Mouse (Mus musculus): ENCODE data around the gene Srp72. TPM values are rescaled to one million over a fixed set of nuclear protein-coding genes. Genes with fewer than 3 reads are reported as not detected.

Gene Srp72
- 84.6 and 89.7 TPM in 2 replicates for polyA plus RNA-seq (2015; fragmentation: Nextera tagmentation; extraction: Ambion mirVana)

GRCm38 (mm10) chr5:76974554-76975285, at the start of gene Srp72:
Srp72 (plus strand) TSS chr5:76974683.
- WGBS, result under 1% methylated on average over 60 of the region's 60 CpGs
- Histone ChIP-seq H3K4me3 (peak within 1 kb of the TSS; percentile 70), H3K9me3 (no peaks in the 10 kb centered on the region), H3K27me3 (no peaks in the 10 kb centered on the region), H3K4me1 (replicated peaks) (peaks cover 24% of the 10 kb centered on the region), H3K4me2 (peak within 1 kb of the TSS; percentile 94), H3K36me3 (peaks cover 37% of the 10 kb centered on the region), H3K9ac (peak within 1 kb of the TSS; percentile 82), H3K27ac (replicated peaks) (peak within 1 kb of the TSS; percentile 90)
- peak; percentile 94 for ATAC-seq (ENCODE audit: low read depth)

GRCm38 (mm10) chr5:76928124-76928832, 46.2 kb upstream of the Srp72 start:
- Histone ChIP-seq H3K9ac (no peak overlapping the region), H3K27ac (replicated peaks) (no peak overlapping the region), H3K4me3 (no peak overlapping the region), H3K4me1 (replicated peaks) (no peaks in the 10 kb centered on the region), H3K9me3 (0 out of 2 replicates have a peak, but pooled peaks cover 12% of the 10 kb centered on the region), H3K36me3 (peaks cover 28% of the 10 kb centered on the region), H3K4me2 (no peak overlapping the region), H3K27me3 (no peaks in the 10 kb centered on the region)
- 86% methylated on average over 16 of the region's 16 CpGs for WGBS
- ATAC-seq (ENCODE audit: low read depth), result no peak

GRCm38 (mm10) chr5:76929180-76929877, 45.2 kb upstream of the Srp72 start:
- 79% methylated on average over 7 of the region's 7 CpGs for WGBS
- Histone ChIP-seq H3K4me1 (replicated peaks) (no peaks in the 10 kb centered on the region), H3K9me3 (0 out of 2 replicates have a peak, but pooled peaks cover 12% of the 10 kb centered on the region), H3K4me2 (no peak overlapping the region), H3K27ac (replicated peaks) (no peak overlapping the region), H3K9ac (no peak overlapping the region), H3K36me3 (peaks cover 28% of the 10 kb centered on the region), H3K27me3 (no peaks in the 10 kb centered on the region), H3K4me3 (no peak overlapping the region)
- ATAC-seq (ENCODE audit: low read depth), result no peak

GRCm38 (mm10) chr5:76939717-76940116, 34.8 kb upstream of the Srp72 start:
- H3K27ac ChIP-seq (replicated peaks), result no peak overlapping the region
- H3K4me2 ChIP-seq, result no peak overlapping the region
- no peak overlapping the region for H3K9ac ChIP-seq
- H3K4me1 ChIP-seq (replicated peaks), result no peaks in the 10 kb centered on the region
- H3K4me3 ChIP-seq, result no peak overlapping the region
- no peaks in the 10 kb centered on the region for H3K27me3 ChIP-seq
- H3K36me3 ChIP-seq, result peaks cover 15% of the 10 kb centered on the region
- H3K9me3 ChIP-seq, result peaks cover 8% of the 10 kb centered on the region; the same call in 1 of the 2 replicates
- no peak for ATAC-seq (ENCODE audit: low read depth)
- 98% methylated on average over 8 of the region's 8 CpGs for WGBS

- no peak overlapping the region for H3K4me2 ChIP-seq
- no peak overlapping the region for H3K9ac ChIP-seq
- no peak overlapping the region for H3K4me3 ChIP-seq
- 97% methylated on average over 4 of the region's 4 CpGs for WGBS
- H3K27ac ChIP-seq (replicated peaks), result no peak overlapping the region
- no peaks in the 10 kb centered on the region for H3K27me3 ChIP-seq
- ATAC-seq (ENCODE audit: low read depth), result no peak
- H3K4me1 ChIP-seq (replicated peaks), result 0 out of 2 replicates have a peak, but pooled peaks cover 3% of the 10 kb centered on the region
- peaks cover 15% of the 10 kb centered on the region for H3K36me3 ChIP-seq
- H3K9me3 ChIP-seq, result peaks cover 8% of the 10 kb centered on the region; the same call in 1 of the 2 replicates
These were observed 32.5 kb upstream of the Srp72 start for GRCm38 (mm10) chr5:76941975-76942374.

- ATAC-seq (ENCODE audit: low read depth), result no peak
- H3K9ac ChIP-seq, result no peak overlapping the region
- H3K9me3 ChIP-seq, result peaks cover 8% of the 10 kb centered on the region; the same call in 1 of the 2 replicates
- no peak overlapping the region for H3K27ac ChIP-seq (replicated peaks)
- 88% methylated on average over 4 of the region's 4 CpGs for WGBS
- peaks cover 15% of the 10 kb centered on the region for H3K36me3 ChIP-seq
- 0 out of 2 replicates have a peak, but pooled peaks cover 3% of the 10 kb centered on the region for H3K4me1 ChIP-seq (replicated peaks)
- no peak overlapping the region for H3K4me3 ChIP-seq
- no peaks in the 10 kb centered on the region for H3K27me3 ChIP-seq
- no peak overlapping the region for H3K4me2 ChIP-seq
These were observed 32.0 kb upstream of the Srp72 start for GRCm38 (mm10) chr5:76942505-76942904.

- Histone ChIP-seq H3K9ac (no peak overlapping the region), H3K4me3 (no peak overlapping the region), H3K9me3 (no peaks in the 10 kb centered on the region), H3K4me2 (no peak overlapping the region), H3K36me3 (peaks cover 8% of the 10 kb centered on the region; the same call in 1 of the 2 replicates), H3K4me1 (replicated peaks) (peaks cover 12% of the 10 kb centered on the region), H3K27ac (replicated peaks) (no peak overlapping the region), H3K27me3 (no peaks in the 10 kb centered on the region)
- 80% methylated on average over 6 of the region's 6 CpGs for WGBS
- ATAC-seq (ENCODE audit: low read depth), result no peak
These were observed 29.4 kb upstream of the Srp72 start for GRCm38 (mm10) chr5:76944965-76945677.

GRCm38 (mm10) chr5:76945678-76946033, 28.8 kb upstream of the Srp72 start:
- no peak overlapping the region for H3K9ac ChIP-seq
- H3K9me3 ChIP-seq, result no peaks in the 10 kb centered on the region
- H3K4me2 ChIP-seq, result no peak overlapping the region
- no peaks in the 10 kb centered on the region for H3K27me3 ChIP-seq
- no peak for ATAC-seq (ENCODE audit: low read depth)
- H3K36me3 ChIP-seq, result peaks cover 3% of the 10 kb centered on the region; the same call in 1 of the 2 replicates
- 89% methylated on average over 2 of the region's 2 CpGs for WGBS
- no peak overlapping the region for H3K4me3 ChIP-seq
- H3K27ac ChIP-seq (replicated peaks), result no peak overlapping the region
- H3K4me1 ChIP-seq (replicated peaks), result peaks cover 18% of the 10 kb centered on the region

- H3K9ac ChIP-seq, result no peak overlapping the region
- H3K4me3 ChIP-seq, result no peak overlapping the region
- H3K9me3 ChIP-seq, result no peaks in the 10 kb centered on the region
- no peaks in the 10 kb centered on the region for H3K27me3 ChIP-seq
- no peak overlapping the region for H3K4me2 ChIP-seq
- 93% methylated on average over 4 of the region's 4 CpGs for WGBS
- no peak overlapping the region for H3K27ac ChIP-seq (replicated peaks)
- peaks cover 20% of the 10 kb centered on the region for H3K4me1 ChIP-seq (replicated peaks)
- H3K36me3 ChIP-seq, result no peaks in the 10 kb centered on the region
- no peak for ATAC-seq (ENCODE audit: low read depth)
These were observed 27.3 kb upstream of the Srp72 start for GRCm38 (mm10) chr5:76947142-76947541.

GRCm38 (mm10) chr5:76947758-76948157, 26.7 kb upstream of the Srp72 start:
- WGBS, result 97% methylated on average over 4 of the region's 4 CpGs
- H3K27me3 ChIP-seq, result no peaks in the 10 kb centered on the region
- no peak for ATAC-seq (ENCODE audit: low read depth)
- no peak overlapping the region for H3K9ac ChIP-seq
- no peak overlapping the region for H3K4me3 ChIP-seq
- no peaks in the 10 kb centered on the region for H3K36me3 ChIP-seq
- H3K27ac ChIP-seq (replicated peaks), result no peak overlapping the region
- peaks cover 27% of the 10 kb centered on the region for H3K4me1 ChIP-seq (replicated peaks)
- no peak overlapping the region for H3K4me2 ChIP-seq
- no peaks in the 10 kb centered on the region for H3K9me3 ChIP-seq

- Histone ChIP-seq H3K9ac (peak overlapping the region; percentile 74), H3K27ac (replicated peaks) (peak overlapping the region; percentile 84), H3K27me3 (no peaks in the 10 kb centered on the region), H3K9me3 (no peaks in the 10 kb centered on the region), H3K4me2 (peak overlapping the region; percentile 86), H3K4me1 (replicated peaks) (peaks cover 46% of the 10 kb centered on the region), H3K4me3 (peak overlapping the region; percentile 79), H3K36me3 (no peaks in the 10 kb centered on the region)
- WGBS, result under 1% methylated on average over 24 of the region's 24 CpGs
- peak; percentile 63 for ATAC-seq (ENCODE audit: low read depth)
These were observed 24.0 kb upstream of the Srp72 start for GRCm38 (mm10) chr5:76950343-76951105.

All from neural tube, embryonic 13.5 days (tissue).